Mouse (Mus musculus) right cerebral cortex, postnatal 4 days (tissue): ENCODE measurements around the gene Rps3.
"Not testable (repeated sequence)": the region's sequence is repeated elsewhere in the genome, so short reads cannot be mapped to it uniquely, and the experiment has no call there.

Experiments used
- DNase-seq: peaks from one replicate; pipeline ENCODE4 v3.0.0-alpha.2; 2022

Gene Rps3

DNA sequence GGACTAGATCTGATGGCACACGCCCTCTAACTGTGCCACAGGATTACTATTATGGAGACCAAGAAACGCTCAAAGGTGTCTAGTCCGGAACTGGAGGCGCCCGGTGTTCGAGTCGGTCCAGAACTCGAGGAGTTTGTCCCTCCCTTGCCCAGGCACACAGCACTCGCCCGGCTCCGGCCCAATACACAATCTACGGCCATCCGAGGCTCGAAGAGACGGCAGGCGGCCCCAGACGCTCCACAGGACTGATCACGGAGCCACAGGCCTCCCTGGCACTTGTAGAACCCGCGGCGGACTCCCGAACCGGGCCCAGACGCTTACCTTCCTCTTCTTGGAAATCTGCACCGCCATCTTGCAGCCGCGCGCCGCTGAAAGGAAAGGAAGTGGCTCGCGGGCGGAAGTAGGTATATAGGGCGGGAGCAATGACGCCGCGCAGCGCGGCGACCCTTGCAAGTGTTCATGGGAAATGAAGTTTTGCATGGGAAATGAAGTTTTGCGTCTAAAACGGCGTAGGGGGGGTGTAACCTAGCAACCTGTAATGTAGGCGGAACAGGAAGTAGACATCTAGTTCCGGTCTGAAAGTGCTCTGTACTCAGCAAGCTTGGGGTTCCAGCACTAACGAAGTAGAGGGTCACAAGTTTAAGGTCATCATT lies at the start of gene Rps3:
Rps3 (minus strand) TSS at position 468 of the 653 bp plus-strand sequence.
- DNase-seq = peak; percentile 87

DNA sequence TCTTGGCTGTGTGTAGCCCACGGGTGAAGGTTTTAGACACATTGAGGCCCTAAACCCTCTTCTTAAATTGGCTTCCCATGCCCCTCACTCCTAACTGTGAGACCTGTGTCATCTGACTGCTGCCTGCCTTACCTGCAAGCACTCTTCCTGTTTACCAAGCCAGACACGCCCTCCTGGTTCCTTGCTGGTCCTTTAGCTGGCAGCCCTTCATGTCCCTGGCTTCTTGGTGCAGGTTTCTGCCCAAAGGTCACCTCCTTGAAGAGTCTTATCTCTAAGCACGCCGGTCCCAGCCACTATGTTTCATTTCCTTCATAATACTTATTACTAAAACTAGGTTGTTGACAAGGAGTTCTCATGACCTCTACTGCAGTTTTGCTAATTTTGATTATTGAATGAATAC lies 49.0 kb upstream of the Rps3 start:
- no peak for DNase-seq

GRCm38 (mm10) chr7:99531408-99531970 lies 48.0 kb upstream of the Rps3 start:
- DNase-seq = no peak

DNA sequence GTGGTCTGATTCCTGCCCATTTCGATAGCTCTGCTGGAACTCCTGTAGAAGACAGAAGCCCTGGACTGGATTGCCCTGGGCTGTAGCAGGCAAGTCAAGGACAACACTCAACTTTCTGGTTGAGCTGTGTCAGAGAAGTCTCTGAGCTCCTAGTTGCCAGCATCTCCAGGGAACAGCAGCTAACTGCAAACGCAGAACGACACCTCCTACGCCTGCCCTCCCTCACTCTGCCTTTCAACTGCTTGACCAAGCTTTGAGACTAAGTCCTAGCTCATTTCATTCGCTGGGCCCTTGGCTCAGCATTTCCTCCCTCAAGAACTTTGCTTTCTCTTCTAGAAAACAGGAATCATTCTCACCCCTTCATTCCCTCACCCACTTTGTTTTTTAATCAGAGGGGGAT lies 45.9 kb upstream of the Rps3 start:
- no peak for DNase-seq

- DNase-seq = no peak
Measured at GRCm38 (mm10) chr7:99528547-99528946, 45.0 kb upstream of the Rps3 start.

DNA sequence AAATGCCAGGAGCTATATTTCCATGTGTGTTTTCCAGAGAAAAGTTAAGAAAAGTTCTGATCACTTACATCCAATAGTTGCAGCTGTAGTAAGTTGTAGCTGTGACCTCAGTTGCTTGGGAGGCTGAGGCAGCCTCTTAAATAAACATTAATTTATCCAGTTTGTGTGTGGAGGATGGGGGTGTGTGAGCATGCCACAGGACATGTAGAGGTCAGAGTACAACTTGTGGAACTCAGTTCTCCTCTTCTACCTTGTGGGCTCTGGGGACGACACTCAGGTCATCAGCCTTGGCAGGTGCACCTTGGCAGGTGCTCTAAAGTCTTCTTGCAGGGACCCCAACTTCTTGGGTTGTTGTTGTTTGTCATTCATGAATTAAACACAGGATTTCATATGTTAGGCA lies 40.3 kb upstream of the Rps3 start:
- no peak for DNase-seq

- no peak for DNase-seq
Measured at GRCm38 (mm10) chr7:99523121-99523520, 39.6 kb upstream of the Rps3 start.

- DNase-seq = no peak
Measured at GRCm38 (mm10) chr7:99518954-99519644, 35.6 kb upstream of the Rps3 start.

DNA sequence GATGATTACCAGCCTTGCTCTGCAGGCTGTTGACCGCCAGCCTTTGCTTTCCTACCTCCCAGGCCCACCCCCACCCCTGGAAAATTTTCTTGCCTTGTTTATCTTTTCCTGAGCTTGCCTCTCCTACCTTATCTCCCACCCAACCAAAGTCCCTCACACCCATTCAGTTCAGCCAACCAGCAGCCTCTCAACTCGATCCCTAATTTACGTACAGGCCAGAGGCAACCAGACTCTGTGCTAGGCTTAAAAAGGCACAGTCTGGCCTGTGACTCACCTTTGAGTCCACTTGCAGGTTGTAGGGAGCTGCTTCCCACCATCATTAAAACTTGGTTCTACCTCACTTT lies 33.2 kb upstream of the Rps3 start:
- no peak for DNase-seq

DNA sequence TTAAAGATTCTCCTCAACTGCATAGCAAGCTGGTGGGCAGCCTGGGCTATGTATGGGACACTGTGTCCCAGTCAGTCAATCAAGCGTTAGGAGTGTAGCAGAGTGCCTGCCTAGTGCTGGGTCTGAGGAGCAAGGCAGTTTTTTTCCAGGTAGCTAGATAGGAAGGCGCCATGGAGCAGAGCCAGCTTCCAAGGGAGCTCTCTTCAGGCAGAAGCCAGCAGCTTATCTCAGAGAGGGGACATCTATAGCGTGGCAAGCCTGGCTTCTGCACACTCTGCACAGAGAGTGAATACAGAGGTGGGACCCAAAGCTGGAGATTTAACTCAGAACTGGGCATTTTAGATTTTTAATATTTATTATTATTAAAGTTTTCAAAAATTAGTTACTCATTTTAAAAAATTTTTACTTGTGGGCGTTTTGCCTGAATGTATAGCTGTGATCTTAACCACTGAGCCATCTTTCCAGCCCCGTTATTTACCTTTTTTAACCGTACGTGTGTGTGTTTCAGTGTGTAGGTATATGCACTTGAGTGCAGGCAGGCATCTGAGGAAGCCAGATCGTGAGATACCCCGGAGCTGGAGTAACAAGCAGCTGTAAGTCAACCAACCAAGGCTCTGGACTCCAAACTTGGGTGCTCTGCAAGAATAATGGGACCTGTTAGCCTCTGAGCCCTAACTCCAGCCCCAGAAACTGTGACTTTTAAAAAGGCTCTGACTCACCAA lies 32.7 kb upstream of the Rps3 start:
- DNase-seq = no peak

DNA sequence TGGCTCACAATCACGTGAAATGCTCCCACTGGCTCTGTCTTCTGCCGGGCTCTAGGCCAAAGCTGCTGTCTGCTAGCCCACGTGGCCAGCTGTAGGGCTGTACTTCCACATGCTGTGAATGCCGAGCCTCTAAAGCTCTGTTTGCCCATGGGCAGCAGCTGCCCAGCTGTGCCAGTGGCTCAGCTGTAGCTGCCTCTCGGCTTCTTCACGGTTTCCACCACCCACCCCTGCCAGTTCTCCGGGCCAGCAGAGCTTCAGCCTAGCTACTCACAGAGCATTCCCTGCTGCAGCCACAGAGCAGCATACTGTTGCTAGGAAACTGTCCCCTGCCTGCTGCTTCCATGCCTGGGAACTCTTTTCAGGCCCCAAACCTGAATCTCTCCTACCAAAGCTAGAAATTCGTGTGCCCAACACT lies 26.6 kb upstream of the Rps3 start:
- peak; percentile 57 for DNase-seq

GRCm38 (mm10) chr7:99508187-99508586 lies 24.6 kb upstream of the Rps3 start:
- DNase-seq = not testable (repeated sequence)

GRCm38 (mm10) chr7:99504556-99504955 lies 21.0 kb upstream of the Rps3 start:
- no peak for DNase-seq

DNA sequence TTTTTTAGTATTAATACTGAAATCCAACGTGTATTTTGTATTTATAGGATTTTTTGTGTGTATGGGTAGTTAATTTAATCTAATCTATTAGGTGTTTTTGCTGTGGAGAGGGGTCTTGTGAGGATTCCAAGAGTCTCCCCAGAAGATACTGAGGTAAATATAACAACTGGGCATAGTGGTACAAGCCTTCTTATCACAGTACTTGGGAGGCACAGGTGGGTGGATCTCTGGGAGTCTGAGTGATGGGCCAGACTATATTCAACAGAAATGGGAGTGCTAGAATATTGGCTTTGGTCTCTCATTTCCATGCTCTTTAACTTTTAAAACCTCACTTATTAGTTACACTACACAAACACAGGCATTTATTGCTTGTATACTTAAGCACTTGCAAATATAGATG lies 17.6 kb upstream of the Rps3 start:
- DNase-seq = no peak

DNA sequence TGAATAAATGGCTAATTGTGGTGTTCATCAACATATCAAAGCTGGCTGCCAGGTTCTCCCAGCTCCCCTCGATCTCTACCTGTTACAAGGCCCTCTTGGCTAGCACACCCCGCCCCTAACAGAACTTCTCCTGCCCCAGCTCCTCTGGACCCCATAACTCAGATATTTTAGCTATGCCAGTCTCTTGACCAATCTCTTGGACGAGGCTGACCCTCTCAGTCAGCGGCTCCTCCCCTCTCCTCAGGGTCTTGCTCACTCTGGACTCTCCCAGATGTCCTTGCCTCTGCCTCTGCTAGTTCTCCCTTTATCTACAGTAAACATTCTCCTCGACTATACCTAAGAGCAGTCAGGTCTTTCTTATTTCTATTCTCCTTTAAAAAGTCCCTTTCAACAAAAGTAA lies 17.1 kb upstream of the Rps3 start:
- DNase-seq = no peak

DNA sequence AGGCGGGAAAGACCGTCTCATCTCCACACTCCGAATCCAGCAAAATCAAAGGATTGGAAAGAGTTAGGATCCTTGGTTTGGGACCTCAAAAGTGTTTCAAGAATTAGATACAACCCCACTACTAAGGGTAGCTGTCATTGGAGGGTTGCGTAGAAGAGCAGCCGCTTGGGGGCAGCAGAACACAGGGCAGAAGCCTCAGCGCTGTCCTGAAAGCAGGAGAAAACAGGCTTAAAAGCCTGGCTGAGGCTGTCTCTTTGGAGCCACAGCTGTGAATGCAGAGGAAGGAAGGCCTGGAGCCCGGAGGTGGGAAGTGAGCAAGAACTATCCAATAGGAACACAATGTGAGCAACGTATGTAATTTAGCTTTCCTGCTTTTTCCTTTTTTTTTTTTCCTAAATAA lies 16.7 kb upstream of the Rps3 start:
- peak; percentile 90 for DNase-seq

GRCm38 (mm10) chr7:99499128-99499527 lies 15.6 kb upstream of the Rps3 start:
- no peak for DNase-seq

GRCm38 (mm10) chr7:99489708-99490107 lies 6.2 kb upstream of the Rps3 start:
- no peak for DNase-seq

DNA sequence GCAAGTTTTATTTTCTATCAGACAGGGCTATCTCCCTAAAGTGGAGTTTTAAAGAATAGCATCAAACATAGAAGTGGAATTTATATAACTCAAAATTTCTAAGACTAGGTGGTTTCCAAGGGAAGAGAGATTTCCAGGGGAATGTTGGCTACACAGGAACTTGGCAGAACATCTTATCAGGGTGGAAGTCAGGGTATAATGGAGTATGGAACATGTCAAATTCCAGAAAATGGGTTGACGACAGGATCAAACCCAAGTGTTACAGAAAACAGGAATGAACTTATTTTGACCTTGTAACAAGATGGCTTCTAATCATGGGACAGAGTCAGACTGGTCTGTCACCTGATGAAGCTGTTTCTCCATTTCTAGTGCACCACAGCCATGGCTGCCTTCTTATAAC lies 1.1 kb upstream of the Rps3 start:
- DNase-seq = no peak

GRCm38 (mm10) chr7:99483924-99484319 lies 384 bp upstream of the Rps3 start:
- DNase-seq = no peak

- DNase-seq = no peak
Measured at GRCm38 (mm10) chr7:99482637-99483036, 901 bp downstream of the Rps3 start.

GRCm38 (mm10) chr7:99477235-99477634 lies 6.3 kb downstream of the Rps3 start:
- DNase-seq = no peak

DNA sequence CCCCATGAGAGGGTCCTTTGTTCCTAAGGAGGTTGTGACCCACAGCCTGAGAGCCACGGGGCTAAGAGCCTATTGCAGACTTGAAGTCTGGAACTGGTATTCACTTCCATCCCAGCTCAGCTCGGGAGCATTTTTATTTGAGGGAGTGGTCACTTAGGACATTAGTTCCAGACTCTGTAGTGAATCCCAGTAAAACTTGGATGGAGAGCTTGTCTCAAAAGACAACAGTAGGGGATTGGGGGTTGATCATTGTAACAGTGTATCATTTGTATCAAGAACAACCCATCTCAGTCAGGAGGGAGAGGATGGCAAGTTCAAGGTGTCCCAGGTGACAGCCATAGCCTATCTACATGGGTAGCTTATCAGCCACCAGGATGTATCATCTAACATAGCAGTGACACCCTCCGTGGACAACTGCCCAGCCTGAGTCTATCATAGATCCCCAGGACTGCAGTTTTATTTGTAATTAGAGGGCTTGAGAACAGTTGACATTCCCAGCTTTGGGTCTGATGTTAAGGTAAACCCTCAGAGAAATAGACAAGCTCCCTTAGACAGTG lies 6.9 kb downstream of the Rps3 start:
- no peak for DNase-seq

GRCm38 (mm10) chr7:99475562-99475911 lies 8.0 kb downstream of the Rps3 start:
- no peak for DNase-seq
